Mouse (Mus musculus) small intestine, adult 2 months (tissue): ENCODE results near the gene Ror1.

Source experiments
- CTCF ChIP-seq: fragments of 200-500 bp; IDR thresholded peaks from 2 replicates; pipeline ENCODE4 v1.5.1; 2012; ENCODE audit warnings: low read depth, mild to moderate bottlenecking, control low read depth, inconsistent platforms, low read length, moderate library complexity, mixed read lengths; ENCODE audit not compliant: insufficient replicate concordance, insufficient read length; ENCODE audit errors: extremely low read depth
- POLR2A ChIP-seq: fragments of 200-500 bp; IDR thresholded peaks from 2 replicates; pipeline ENCODE4 v1.6.1; 2012; ENCODE audit warnings: low read depth, mild to moderate bottlenecking, control low read depth, inconsistent platforms, low read length, moderate library complexity

GRCm38 (mm10) chr4:100390436-100390835, 294.8 kb downstream of the Ror1 start:
- no peak for TF ChIP-seq CTCF
- TF ChIP-seq POLR2A: no peak
